Mouse (Mus musculus) liver, embryonic 14.5 days (tissue): ENCODE results near the gene Gm16223. TPM values are rescaled to one million over a fixed set of nuclear protein-coding genes. Genes with fewer than 3 reads are reported as not detected.

Experiments used
- ATAC-seq: fragments of 200-750 bp; cut with Nextera tagmentation; 2 replicates; pipeline ENCODE4 v1.8.0; 2017; ENCODE audit warnings: moderate number of reproducible peaks, mild to moderate bottlenecking, moderate library complexity; ENCODE audit not compliant: insufficient read depth
- DNase-seq, 3 experiments: peaks; one replicate each; pipeline ENCODE4 v3.0.0-alpha.2; 2012 to 2013; ENCODE audit warnings: low read depth in 3 of 3, low spot score in 3 of 3
- H3K27ac ChIP-seq: fragments of 300-500 bp; sonication (generic); 2 replicates; pipeline ENCODE4 v1.5.1; 2014; ENCODE audit warnings: moderate library complexity, mild to moderate bottlenecking, control low read depth, inconsistent platforms
- H3K27me3 ChIP-seq: fragments of 300-500 bp; sonication (generic); 2 replicates; pipeline ENCODE4 v1.6.1; 2014; ENCODE audit warnings: mild to moderate bottlenecking, low read length, moderate library complexity; ENCODE audit not compliant: control insufficient read depth, insufficient read depth
- H3K36me3 ChIP-seq: fragments of 300-500 bp; sonication (generic); replicated peaks from 2 replicates; pipeline ENCODE4 v1.6.1; 2014; ENCODE audit warnings: low read depth; ENCODE audit not compliant: control insufficient read depth, insufficient read depth
- H3K4me1 ChIP-seq, 2 experiments: fragments of 200-500 bp in 1 of 2; fragments of 300-500 bp in 1 of 2; sonication (generic) in 1 of 2; replicated peaks; 2 replicates each; pipeline ENCODE4 v1.6.1; 2012 to 2014; ENCODE audit warnings: antibody characterized with exemption in 1 of 2, inconsistent platforms in 1 of 2, low read length in 1 of 2; ENCODE audit not compliant: control insufficient read depth in 2 of 2, insufficient read depth in 2 of 2
- H3K4me2 ChIP-seq: fragments of 300-500 bp; sonication (generic); 2 replicates; pipeline ENCODE4 v1.6.1; 2014; ENCODE audit warnings: low read depth, mild to moderate bottlenecking, control low read depth, moderate library complexity
- H3K4me3 ChIP-seq, 2 experiments: fragments of 200-500 bp in 1 of 2; fragments of 300-500 bp in 1 of 2; sonication (generic) in 1 of 2; 2 replicates each; pipeline ENCODE4 v1.5.1; 2012 to 2014; ENCODE audit warnings: low read depth in 2 of 2, low read length in 2 of 2, mild to moderate bottlenecking in 2 of 2, control low read depth in 1 of 2, inconsistent platforms in 1 of 2, moderate library complexity in 1 of 2; ENCODE audit not compliant: insufficient read depth in 1 of 2
- H3K9ac ChIP-seq: fragments of 300-500 bp; sonication (generic); replicated peaks from 2 replicates; pipeline ENCODE4 v1.6.1; 2014; ENCODE audit warnings: mild to moderate bottlenecking, control low read depth, moderate library complexity
- H3K9me3 ChIP-seq: fragments of 300-500 bp; sonication (generic); 2 replicates; pipeline ENCODE4 v1.6.1; 2016; ENCODE audit warnings: low read length, mixed read lengths; ENCODE audit not compliant: control insufficient read depth
- CTCF ChIP-seq: IDR thresholded peaks from 2 replicates; pipeline ENCODE4 v1.5.1; 2016; ENCODE audit warnings: antibody characterized with exemption, low read depth, control low read depth
- EP300 ChIP-seq: IDR thresholded peaks from 2 replicates; pipeline ENCODE4 v1.6.1; 2016; ENCODE audit warnings: antibody characterized with exemption, low read depth
- WGBS: fragments of 180-500 bp; shearing (Covaris S2); extraction: QIAGEN DNeasy Blood & Tissue Kit; methylation state at CpG from one replicate; pipeline ENCODE4 v1.1.7; 2014; ENCODE audit not compliant: insufficient replicate concordance; 5-methylcytosine and 5-hydroxymethylcytosine counted together
- polyA plus RNA-seq, 2 experiments: library from polyadenylated mRNA; depleted of rRNA in 1 of 2; stranded (reverse) in 1 of 2; unstranded in 1 of 2; fragments of >200 nt; fragmentation: Nextera tagmentation in 1 of 2; extraction: Ambion mirVana in 1 of 2; gene quantifications; 2 replicates each; pipeline versions ENCODE4 v1.2.1 to v1.2.3; 2012 to 2014

Gm16223 gene
- polyA plus RNA-seq, 2 experiments, result not detected

- WGBS, result 55% methylated on average over 4 of the region's 4 CpGs
Observed at GRCm38 (mm10) chr5:42212353-42212752, 144.6 kb downstream of the Gm16223 start.

GRCm38 (mm10) chr5:42224840-42225239, 157.1 kb downstream of the Gm16223 start:
- ATAC-seq (no peak), DNase-seq (no peak)
- TF ChIP-seq CTCF (no peak), EP300 (no peak)
- Histone ChIP-seq H3K27me3 (no peaks in the 10 kb centered on the region), H3K36me3 (no peaks in the 10 kb centered on the region), H3K4me2 (no peak overlapping the region), H3K9me3 (no peaks in the 10 kb centered on the region), H3K27ac (no peak overlapping the region), H3K9ac (no peak overlapping the region), H3K4me3 (no peak overlapping the region), H3K4me1 (no peaks in the 10 kb centered on the region)
- WGBS, result 54% methylated on average over 1 of the region's 1 CpGs

More at GRCm38 (mm10) chr5:42212353-42212752, 144.6 kb downstream of the Gm16223 start:
- Histone ChIP-seq H3K4me2 (no peak overlapping the region), H3K4me1 (no peaks in the 10 kb centered on the region), H3K27ac (no peak overlapping the region), H3K27me3 (no peaks in the 10 kb centered on the region), H3K4me3 (no peak overlapping the region), H3K9me3 (no peaks in the 10 kb centered on the region), H3K9ac (no peak overlapping the region), H3K36me3 (no peaks in the 10 kb centered on the region)
- TF ChIP-seq EP300, result no peak
- no peak for TF ChIP-seq CTCF
- ATAC-seq (no peak), DNase-seq (no peak)

- Histone ChIP-seq H3K4me3 (no peak overlapping the region), H3K36me3 (no peaks in the 10 kb centered on the region), H3K9me3 (no peaks in the 10 kb centered on the region), H3K27ac (no peak overlapping the region), H3K27me3 (no peaks in the 10 kb centered on the region), H3K4me2 (no peak overlapping the region), H3K4me1 (no peaks in the 10 kb centered on the region), H3K9ac (no peak overlapping the region)
- TF ChIP-seq EP300 (no peak), CTCF (no peak)
- no peak for ATAC-seq
- WGBS, result 42% methylated on average over 2 of the region's 2 CpGs
- no peak for DNase-seq
Observed at GRCm38 (mm10) chr5:42228631-42229030, 160.9 kb downstream of the Gm16223 start.

GRCm38 (mm10) chr5:42239291-42239690, 171.5 kb downstream of the Gm16223 start:
- Histone ChIP-seq H3K27ac (no peak overlapping the region), H3K9me3 (no peaks in the 10 kb centered on the region), H3K36me3 (no peaks in the 10 kb centered on the region), H3K4me2 (no peak overlapping the region), H3K4me1 (no peaks in the 10 kb centered on the region), H3K9ac (no peak overlapping the region), H3K4me3 (no peak overlapping the region), H3K27me3 (no peaks in the 10 kb centered on the region)
- TF ChIP-seq CTCF (no peak), EP300 (no peak)
- ATAC-seq (no peak), DNase-seq (no peak)
- 53% methylated on average over 5 of the region's 5 CpGs for WGBS

GRCm38 (mm10) chr5:42239806-42240205, 172.0 kb downstream of the Gm16223 start:
- Histone ChIP-seq H3K9ac (no peak overlapping the region), H3K4me1 (no peaks in the 10 kb centered on the region), H3K27me3 (no peaks in the 10 kb centered on the region), H3K4me3 (no peak overlapping the region), H3K9me3 (no peaks in the 10 kb centered on the region), H3K36me3 (no peaks in the 10 kb centered on the region), H3K4me2 (no peak overlapping the region), H3K27ac (no peak overlapping the region)
- TF ChIP-seq CTCF, result no peak
- no peak for ATAC-seq
- no peak for DNase-seq
